Mouse (Mus musculus): Measurements from ENCODE around the gene Btbd2. TPM values are rescaled to one million over a fixed set of nuclear protein-coding genes. Genes with fewer than 3 reads are reported as not detected.

Gene Btbd2
- polyA plus RNA-seq, 1 experiment from 2014 or later: 41.7 TPM

DNA sequence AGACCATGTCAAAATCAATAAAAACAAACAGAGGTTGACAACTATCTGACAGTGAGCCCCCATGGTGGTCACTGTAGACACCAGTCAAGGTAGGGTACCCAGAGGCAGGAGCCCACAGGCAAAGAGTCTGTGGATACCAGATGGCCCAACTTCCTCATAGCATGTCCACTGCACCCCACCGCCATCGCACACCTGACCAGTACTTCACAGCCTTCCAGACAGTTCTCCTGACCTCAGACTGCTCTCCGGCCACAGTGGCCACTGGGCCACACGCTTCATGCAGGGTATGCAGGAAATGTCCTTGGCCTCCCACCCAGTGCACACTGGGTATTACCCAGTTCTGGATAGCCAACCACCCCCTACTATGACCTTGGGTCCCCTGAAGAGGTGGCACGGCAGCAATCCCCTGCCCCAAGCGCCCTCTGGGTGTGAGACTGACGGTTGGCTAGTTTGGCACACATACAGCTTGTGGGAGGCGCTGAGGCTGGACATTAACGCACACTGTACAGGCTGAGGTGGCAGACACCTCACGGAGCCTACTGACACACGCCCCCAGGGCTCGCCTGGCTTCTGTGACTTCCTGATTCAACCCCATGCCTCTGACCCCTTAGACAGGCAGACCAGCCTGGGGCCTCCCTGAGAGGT, 36.7 kb upstream of the Btbd2 start:
- Histone ChIP-seq H3K27me3 (ENCODE audit: control insufficient read depth, insufficient read depth, low read length) (no peaks in the 10 kb centered on the region), H3K9me3 (replicated peaks; ENCODE audit: control insufficient read depth, low read length) (no peaks in the 10 kb centered on the region), H3K4me3 (ENCODE audit: low read length) (no peak overlapping the region), H3K9ac (ENCODE audit: low read length) (peak overlapping the region; percentile 5; the same call in 1 of the 2 replicates), H3K4me1 (ENCODE audit: control insufficient read depth, insufficient read depth, low read length) (peaks cover 24% of the 10 kb centered on the region), H3K27ac (ENCODE audit: low read length) (no peak overlapping the region; the same call in 1 of the 2 replicates), H3K4me2 (ENCODE audit: low read depth, low read length) (no peak overlapping the region), H3K36me3 (ENCODE audit: control insufficient read depth, insufficient read depth) (peaks cover 17% of the 10 kb centered on the region)
- ATAC-seq (replicated peaks; ENCODE audit: extremely low read depth, insufficient read depth, low FRiP score): no peak
- WGBS: 83% methylated on average over 12 of the region's 12 CpGs

DNA sequence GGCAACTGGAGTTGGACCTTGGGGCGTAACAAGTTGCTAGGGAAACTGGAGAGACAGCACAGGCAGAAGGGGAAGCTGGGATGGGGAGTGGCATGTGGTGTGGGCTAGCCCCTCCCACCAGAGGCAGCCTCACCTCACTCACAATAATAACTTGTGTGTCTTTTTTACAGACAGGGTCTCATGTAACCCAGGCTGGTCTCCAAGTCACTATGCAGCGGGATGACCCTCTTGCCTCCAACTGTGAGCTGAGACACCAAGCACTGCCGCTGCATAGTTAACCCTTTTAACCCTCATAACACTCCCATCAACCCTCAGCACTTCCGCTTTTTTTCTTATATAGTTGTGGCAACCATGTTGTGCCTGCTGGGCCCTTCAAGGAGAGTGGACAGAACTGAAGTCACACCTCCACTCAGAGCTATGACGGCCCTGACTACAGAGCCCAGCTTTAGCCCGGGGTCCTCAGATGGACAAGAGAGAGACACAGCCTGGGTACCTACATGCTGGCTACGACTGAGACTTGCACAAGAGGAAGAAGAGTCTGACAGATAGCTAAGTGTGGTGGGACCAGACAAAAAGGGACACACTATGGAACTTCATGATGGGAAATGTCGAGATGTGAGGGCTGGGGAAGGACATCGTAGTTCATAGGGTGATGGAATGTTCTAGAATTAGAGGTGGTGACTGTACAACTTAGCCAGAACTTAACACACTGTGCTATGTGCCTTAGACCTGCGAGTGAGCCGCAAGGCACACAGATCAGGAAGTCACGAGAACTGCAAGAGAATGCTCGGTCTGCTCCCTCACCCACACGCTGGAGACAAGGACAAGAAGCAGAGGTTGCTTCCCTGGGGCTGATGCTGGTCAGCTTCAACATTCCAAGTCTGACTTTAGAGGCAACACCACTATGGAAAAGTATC, 35.6 kb upstream of the Btbd2 start:
- no peaks in the 10 kb centered on the region for H3K27me3 ChIP-seq (ENCODE audit: control insufficient read depth, insufficient read depth, low read length)
- peaks cover 20% of the 10 kb centered on the region for H3K4me1 ChIP-seq (ENCODE audit: control insufficient read depth, insufficient read depth, low read length)
- no peak overlapping the region for H3K4me2 ChIP-seq (ENCODE audit: low read depth, low read length)
- H3K9me3 ChIP-seq (replicated peaks; ENCODE audit: control insufficient read depth, low read length): no peaks in the 10 kb centered on the region
- ATAC-seq (replicated peaks; ENCODE audit: extremely low read depth, insufficient read depth, low FRiP score): no peak
- 78% methylated on average over 14 of the region's 14 CpGs for WGBS
- H3K36me3 ChIP-seq (ENCODE audit: control insufficient read depth, insufficient read depth): peaks cover 17% of the 10 kb centered on the region
- H3K4me3 ChIP-seq (ENCODE audit: low read length): no peak overlapping the region
- H3K9ac ChIP-seq (ENCODE audit: low read length): no peak overlapping the region
- H3K27ac ChIP-seq (ENCODE audit: low read length): no peak overlapping the region

DNA sequence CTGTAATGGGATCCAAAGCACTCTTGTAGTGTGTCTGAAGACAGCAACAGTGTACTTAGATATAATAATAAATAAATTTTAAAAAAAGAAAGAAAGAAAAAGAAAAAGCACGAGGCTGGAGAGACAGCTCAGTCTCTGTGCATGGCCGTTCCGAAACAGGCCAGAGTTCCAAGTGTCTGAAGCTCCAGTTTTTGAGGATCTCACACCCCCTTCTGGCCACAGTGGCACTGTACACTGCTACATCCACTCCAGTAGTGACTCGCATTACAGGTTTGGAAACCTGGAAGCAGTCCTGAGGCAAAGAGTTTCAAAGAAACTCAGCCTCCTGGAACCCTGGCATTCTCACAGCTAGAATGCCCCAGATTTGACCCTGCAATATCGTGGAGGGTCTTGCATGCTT, 31.0 kb upstream of the Btbd2 start:
- no peak overlapping the region for H3K27ac ChIP-seq (ENCODE audit: low read length)
- H3K36me3 ChIP-seq (ENCODE audit: control insufficient read depth, insufficient read depth): peaks cover 26% of the 10 kb centered on the region
- H3K4me2 ChIP-seq (ENCODE audit: low read depth, low read length): no peak overlapping the region
- H3K4me1 ChIP-seq (ENCODE audit: control insufficient read depth, insufficient read depth, low read length): peaks cover 2% of the 10 kb centered on the region; the same call in 1 of the 2 replicates
- no peak overlapping the region for H3K9ac ChIP-seq (ENCODE audit: low read length)
- WGBS: 34% methylated on average over 5 of the region's 5 CpGs
- peak; percentile 69; the same call in 1 of the 2 replicates for ATAC-seq (replicated peaks; ENCODE audit: extremely low read depth, insufficient read depth, low FRiP score)
- H3K9me3 ChIP-seq (replicated peaks; ENCODE audit: control insufficient read depth, low read length): no peaks in the 10 kb centered on the region
- H3K4me3 ChIP-seq (ENCODE audit: low read length): no peak overlapping the region
- no peaks in the 10 kb centered on the region for H3K27me3 ChIP-seq (ENCODE audit: control insufficient read depth, insufficient read depth, low read length)

DNA sequence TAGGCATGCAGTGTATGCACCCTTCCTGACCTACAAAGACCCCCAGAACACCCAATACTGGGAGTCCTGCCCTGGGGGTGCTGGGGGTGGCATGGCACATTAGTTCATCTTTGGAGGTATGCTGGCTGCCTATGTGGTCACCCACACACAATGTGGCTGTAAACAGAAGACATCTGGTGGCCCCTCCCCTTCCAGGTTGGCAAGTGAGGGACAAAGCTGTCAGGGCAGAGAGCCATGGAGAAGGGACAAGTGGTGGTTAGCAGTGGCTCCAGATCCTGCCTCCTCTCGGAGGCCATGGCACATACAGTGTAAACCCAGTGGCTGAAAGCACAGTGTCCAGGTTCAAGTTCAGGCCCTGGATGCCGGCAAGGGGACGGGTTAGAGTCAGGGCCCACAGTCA, 29.7 kb upstream of the Btbd2 start:
- H3K9ac ChIP-seq (ENCODE audit: low read length): no peak overlapping the region
- 82% methylated on average over 3 of the region's 3 CpGs for WGBS
- H3K4me1 ChIP-seq (ENCODE audit: control insufficient read depth, insufficient read depth, low read length): no peaks in the 10 kb centered on the region
- ATAC-seq (replicated peaks; ENCODE audit: extremely low read depth, insufficient read depth, low FRiP score): no peak
- no peak overlapping the region for H3K4me3 ChIP-seq (ENCODE audit: low read length)
- H3K27ac ChIP-seq (ENCODE audit: low read length): no peak overlapping the region
- no peaks in the 10 kb centered on the region for H3K27me3 ChIP-seq (ENCODE audit: control insufficient read depth, insufficient read depth, low read length)
- H3K36me3 ChIP-seq (ENCODE audit: control insufficient read depth, insufficient read depth): peaks cover 26% of the 10 kb centered on the region
- no peaks in the 10 kb centered on the region for H3K9me3 ChIP-seq (replicated peaks; ENCODE audit: control insufficient read depth, low read length)
- H3K4me2 ChIP-seq (ENCODE audit: low read depth, low read length): no peak overlapping the region

DNA sequence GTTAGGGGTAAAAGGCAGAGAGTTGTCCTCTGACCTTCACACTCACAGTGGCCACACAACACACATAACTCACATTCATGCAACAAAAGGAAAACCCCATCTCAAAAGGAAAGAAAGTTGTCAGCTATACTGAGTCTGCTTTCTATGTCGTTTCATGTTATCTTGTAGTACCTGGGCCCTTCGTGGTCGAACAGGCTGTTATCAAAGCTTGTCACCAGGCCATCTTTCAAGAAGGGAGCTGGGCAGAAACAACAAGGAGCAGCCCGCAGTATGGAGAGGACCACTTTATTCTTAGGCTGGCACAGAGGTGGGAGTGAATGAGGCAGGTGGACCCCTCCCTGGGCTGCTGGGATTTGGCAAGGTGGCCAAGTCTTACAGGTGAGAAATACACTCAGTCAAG, 28.1 kb upstream of the Btbd2 start:
- H3K27me3 ChIP-seq (ENCODE audit: control insufficient read depth, insufficient read depth, low read length): no peaks in the 10 kb centered on the region
- H3K4me1 ChIP-seq (ENCODE audit: control insufficient read depth, insufficient read depth, low read length): peaks cover 3% of the 10 kb centered on the region; the same call in 1 of the 2 replicates
- no peak overlapping the region for H3K9ac ChIP-seq (ENCODE audit: low read length)
- H3K27ac ChIP-seq (ENCODE audit: low read length): no peak overlapping the region
- no peak overlapping the region for H3K4me2 ChIP-seq (ENCODE audit: low read depth, low read length)
- H3K4me3 ChIP-seq (ENCODE audit: low read length): no peak overlapping the region
- WGBS: 43% methylated on average over 4 of the region's 4 CpGs
- ATAC-seq (replicated peaks; ENCODE audit: extremely low read depth, insufficient read depth, low FRiP score): no peak
- H3K36me3 ChIP-seq (ENCODE audit: control insufficient read depth, insufficient read depth): peaks cover 24% of the 10 kb centered on the region
- H3K9me3 ChIP-seq (replicated peaks; ENCODE audit: control insufficient read depth, low read length): no peaks in the 10 kb centered on the region

DNA sequence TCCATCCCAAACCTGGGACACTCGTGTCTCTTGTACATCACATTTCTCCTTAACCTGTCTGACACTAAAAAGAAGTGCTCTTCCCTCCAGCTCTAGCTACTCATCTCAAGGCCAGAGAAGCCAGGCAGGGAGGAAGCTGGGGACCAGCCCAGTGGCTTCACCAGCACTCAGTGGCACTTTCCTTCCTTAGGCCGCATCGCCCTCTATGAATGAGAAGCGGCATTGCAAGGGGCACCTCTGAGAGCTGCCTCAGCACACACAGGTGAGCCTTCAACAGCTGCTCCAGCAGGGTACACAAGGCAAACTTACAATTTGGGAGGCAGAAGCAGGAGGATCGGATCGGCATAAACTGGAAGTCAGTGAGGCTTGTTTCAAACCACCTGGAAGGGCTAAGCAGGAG, 27.3 kb upstream of the Btbd2 start:
- no peak overlapping the region for H3K27ac ChIP-seq (ENCODE audit: low read length)
- ATAC-seq (replicated peaks; ENCODE audit: extremely low read depth, insufficient read depth, low FRiP score): no peak
- H3K36me3 ChIP-seq (ENCODE audit: control insufficient read depth, insufficient read depth): peaks cover 16% of the 10 kb centered on the region
- no peaks in the 10 kb centered on the region for H3K27me3 ChIP-seq (ENCODE audit: control insufficient read depth, insufficient read depth, low read length)
- no peak overlapping the region for H3K4me2 ChIP-seq (ENCODE audit: low read depth, low read length)
- 61% methylated on average over 6 of the region's 6 CpGs for WGBS
- H3K9ac ChIP-seq (ENCODE audit: low read length): no peak overlapping the region
- no peaks in the 10 kb centered on the region for H3K9me3 ChIP-seq (replicated peaks; ENCODE audit: control insufficient read depth, low read length)
- no peak overlapping the region for H3K4me3 ChIP-seq (ENCODE audit: low read length)
- H3K4me1 ChIP-seq (ENCODE audit: control insufficient read depth, insufficient read depth, low read length): peaks cover 10% of the 10 kb centered on the region

DNA sequence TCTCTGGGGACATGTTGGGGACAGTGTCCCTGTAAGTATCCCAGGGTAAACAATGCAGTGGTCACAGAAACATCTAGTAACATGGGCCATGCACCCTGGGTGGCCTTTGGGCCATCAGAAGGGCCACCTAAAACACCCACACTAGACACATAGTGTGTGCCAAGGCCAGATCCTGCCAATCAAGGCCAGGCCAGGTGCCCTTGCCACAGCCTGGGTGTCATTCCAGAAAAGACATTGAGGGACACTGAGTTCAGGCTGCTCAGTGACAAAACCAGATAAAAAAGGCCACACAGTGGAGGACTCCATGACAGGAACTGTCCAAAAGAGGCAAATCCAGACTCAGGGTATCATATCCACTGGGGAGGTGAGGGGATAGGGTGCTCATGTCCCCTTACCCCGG, 26.8 kb upstream of the Btbd2 start:
- Histone ChIP-seq H3K4me1 (ENCODE audit: control insufficient read depth, insufficient read depth, low read length) (peaks cover 16% of the 10 kb centered on the region), H3K36me3 (ENCODE audit: control insufficient read depth, insufficient read depth) (peaks cover 14% of the 10 kb centered on the region), H3K9ac (ENCODE audit: low read length) (no peak overlapping the region), H3K27me3 (ENCODE audit: control insufficient read depth, insufficient read depth, low read length) (no peaks in the 10 kb centered on the region), H3K4me3 (ENCODE audit: low read length) (no peak overlapping the region), H3K9me3 (replicated peaks; ENCODE audit: control insufficient read depth, low read length) (no peaks in the 10 kb centered on the region), H3K4me2 (ENCODE audit: low read depth, low read length) (no peak overlapping the region), H3K27ac (ENCODE audit: low read length) (no peak overlapping the region)
- ATAC-seq (replicated peaks; ENCODE audit: extremely low read depth, insufficient read depth, low FRiP score): no peak
- 93% methylated on average over 1 of the region's 1 CpGs for WGBS

DNA sequence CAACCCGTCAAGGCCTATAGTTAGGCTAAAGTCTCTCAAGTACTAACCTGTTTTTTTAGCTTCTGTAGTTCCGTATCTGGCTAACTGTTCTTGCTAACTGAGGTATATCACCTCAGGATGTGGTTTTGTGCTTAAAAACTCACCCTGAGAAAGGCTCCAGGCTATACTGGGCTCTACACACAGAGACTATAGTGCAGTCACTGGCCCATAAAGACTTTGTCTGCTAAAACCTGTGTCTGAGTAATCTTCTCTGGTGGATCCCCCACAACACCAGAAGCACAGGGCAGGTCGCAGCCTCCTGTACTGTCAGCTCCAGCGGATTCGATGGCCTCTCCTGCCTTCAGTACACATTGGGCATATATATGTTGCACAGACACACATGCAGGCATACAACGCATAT, 25.1 kb upstream of the Btbd2 start:
- no peak for ATAC-seq (replicated peaks; ENCODE audit: extremely low read depth, insufficient read depth, low FRiP score)
- Histone ChIP-seq H3K27ac (ENCODE audit: low read length) (no peak overlapping the region), H3K4me2 (ENCODE audit: low read depth, low read length) (no peak overlapping the region), H3K4me3 (ENCODE audit: low read length) (no peak overlapping the region), H3K4me1 (ENCODE audit: control insufficient read depth, insufficient read depth, low read length) (peaks cover 31% of the 10 kb centered on the region), H3K36me3 (ENCODE audit: control insufficient read depth, insufficient read depth) (peaks cover 13% of the 10 kb centered on the region), H3K9me3 (replicated peaks; ENCODE audit: control insufficient read depth, low read length) (no peaks in the 10 kb centered on the region), H3K27me3 (ENCODE audit: control insufficient read depth, insufficient read depth, low read length) (no peaks in the 10 kb centered on the region), H3K9ac (ENCODE audit: low read length) (no peak overlapping the region)
- 89% methylated on average over 6 of the region's 6 CpGs for WGBS

DNA sequence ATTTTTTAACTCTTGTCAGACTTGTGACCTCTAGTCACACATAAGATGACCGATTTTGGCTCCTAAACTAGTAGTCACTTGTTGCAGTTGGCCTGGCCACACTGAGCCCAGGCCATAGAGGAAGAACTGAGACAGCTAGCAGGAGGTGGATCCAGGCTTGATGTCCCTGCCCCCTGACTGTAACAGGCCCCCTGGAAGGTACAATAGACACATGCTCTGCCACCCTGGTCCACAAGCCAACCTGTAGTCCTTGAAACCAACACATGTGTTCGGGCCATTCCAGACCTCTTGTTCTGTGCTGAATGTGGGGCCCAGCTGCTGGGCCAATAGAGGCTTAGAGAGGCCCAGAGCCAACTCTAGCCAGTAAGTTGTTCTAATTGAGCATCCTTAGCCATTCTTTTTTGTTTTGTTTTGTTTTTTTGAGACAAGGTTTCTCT, 23.4 kb upstream of the Btbd2 start:
- Histone ChIP-seq H3K4me3 (ENCODE audit: low read length) (no peak overlapping the region), H3K9ac (ENCODE audit: low read length) (no peak overlapping the region), H3K36me3 (ENCODE audit: control insufficient read depth, insufficient read depth) (no peaks in the 10 kb centered on the region; the same call in 1 of the 2 replicates), H3K4me1 (ENCODE audit: control insufficient read depth, insufficient read depth, low read length) (peaks cover 31% of the 10 kb centered on the region), H3K27ac (ENCODE audit: low read length) (peak overlapping the region; percentile 100; the same call in 1 of the 2 replicates), H3K9me3 (replicated peaks; ENCODE audit: control insufficient read depth, low read length) (no peaks in the 10 kb centered on the region), H3K27me3 (ENCODE audit: control insufficient read depth, insufficient read depth, low read length) (no peaks in the 10 kb centered on the region), H3K4me2 (ENCODE audit: low read depth, low read length) (no peak overlapping the region)
- 81% methylated on average over 2 of the region's 2 CpGs for WGBS
- no peak for ATAC-seq (replicated peaks; ENCODE audit: extremely low read depth, insufficient read depth, low FRiP score)

Measured in heart, embryonic 16.5 days (tissue).